Mouse (Mus musculus) left cerebral cortex, postnatal 14 days (tissue): ENCODE data around the gene Rtf2. TPM values are rescaled to one million over a fixed set of nuclear protein-coding genes. Genes with fewer than 3 reads are reported as not detected.

ENCODE experiments used
- DNase-seq, 2 experiments: peaks; one replicate each; pipeline ENCODE4 v3.0.0; 2021 to 2022; ENCODE audit warnings: low spot score in 2 of 2, mixed read lengths in 1 of 2
- intact Hi-C: fragments of 180-260 bp; cut with DNase I; formaldehyde crosslinking; loops from one replicate; pipeline ENCODE4 v1.15.1; 2025
- total RNA-seq, 2 experiments: library from RNA; stranded (reverse); gene quantifications; 2 replicates each; pipeline ENCODE4 v1.2.3; 2021

Gene Rtf2
- total RNA-seq, 2 experiments from 2014 or later: 67.1 to 69.8 TPM

DNA sequence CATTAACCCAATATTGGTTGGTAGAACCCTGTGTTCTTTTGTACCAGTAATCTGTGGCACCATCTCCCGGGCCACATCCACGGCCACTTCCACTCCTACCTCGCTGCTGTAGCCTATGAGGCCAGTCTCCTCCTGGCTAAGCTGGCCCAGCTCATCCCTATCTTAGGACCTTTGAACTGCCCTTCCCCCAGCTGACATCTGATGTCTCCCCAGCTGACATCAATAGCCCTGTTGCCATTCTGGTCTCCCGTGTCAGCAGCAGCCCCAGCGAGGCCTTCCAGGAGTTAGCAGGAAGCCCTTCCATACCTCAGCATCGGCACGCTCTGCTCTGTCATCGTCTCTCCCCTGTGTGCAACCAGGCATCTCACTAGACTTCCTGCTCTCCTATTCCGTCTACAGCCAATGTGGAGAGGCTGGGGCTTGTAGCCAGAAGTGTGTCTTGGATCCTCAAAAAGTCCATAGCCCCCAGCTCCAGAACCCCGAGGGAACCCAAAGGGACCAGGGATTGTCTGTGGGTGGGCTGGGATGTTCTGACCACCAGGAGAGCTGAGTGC is 36.4 kb downstream of the Rtf2 start:
- no peak for DNase-seq
- intact Hi-C loops: loop anchor here (2.0 to 10.0 kb wide), 4 partner anchors 298 to 606 kb away; no protein-coding TSS in a partner anchor

DNA sequence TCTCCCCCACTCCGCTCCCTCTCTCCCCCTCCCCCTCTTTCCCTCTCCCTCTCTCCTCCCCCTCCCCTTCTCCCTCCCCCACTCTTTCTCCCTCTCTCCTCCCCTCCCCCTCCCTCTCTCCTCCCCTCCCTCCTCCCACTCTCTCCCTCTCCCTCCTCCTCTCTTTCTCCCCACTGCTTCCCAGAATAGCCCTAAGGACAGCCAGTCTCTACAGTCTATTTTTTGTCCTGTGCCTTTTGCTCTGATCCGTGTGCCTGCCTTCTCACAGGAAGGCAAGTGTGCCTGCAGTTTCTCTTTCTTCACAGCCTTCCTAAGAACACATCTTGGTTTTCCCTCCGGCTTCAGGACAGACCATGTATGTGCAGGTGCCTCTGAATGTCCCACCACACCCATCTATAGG is 37.0 kb downstream of the Rtf2 start:
- intact Hi-C loops: loop anchor here (2.0 to 10.0 kb wide), 4 partner anchors 297 to 605 kb away; no protein-coding TSS in a partner anchor
- DNase-seq: no peak

DNA sequence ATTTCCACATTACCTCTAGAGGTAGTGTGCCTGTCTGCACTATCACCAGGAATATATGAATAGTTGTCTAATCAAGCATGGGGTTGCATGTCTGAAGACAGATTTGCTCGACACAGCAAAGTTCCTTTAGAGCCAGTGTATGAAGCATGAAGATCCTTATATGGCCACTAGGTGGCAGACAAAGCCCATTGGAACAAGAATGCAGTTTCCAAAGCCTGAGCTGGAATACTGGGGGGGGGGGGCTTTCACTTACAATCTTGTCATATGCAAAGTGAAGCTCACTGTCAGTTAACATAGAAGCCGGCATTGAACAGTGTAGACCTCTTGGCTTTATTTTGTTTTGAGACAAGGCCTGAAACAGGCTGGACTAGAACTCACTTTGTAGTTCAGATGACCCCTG is 37.5 kb downstream of the Rtf2 start:
- peak; percentile 79 to 82 for DNase-seq
- intact Hi-C loops: loop anchor here (2.0 to 10.0 kb wide), 4 partner anchors 297 to 604 kb away; no protein-coding TSS in a partner anchor

DNA sequence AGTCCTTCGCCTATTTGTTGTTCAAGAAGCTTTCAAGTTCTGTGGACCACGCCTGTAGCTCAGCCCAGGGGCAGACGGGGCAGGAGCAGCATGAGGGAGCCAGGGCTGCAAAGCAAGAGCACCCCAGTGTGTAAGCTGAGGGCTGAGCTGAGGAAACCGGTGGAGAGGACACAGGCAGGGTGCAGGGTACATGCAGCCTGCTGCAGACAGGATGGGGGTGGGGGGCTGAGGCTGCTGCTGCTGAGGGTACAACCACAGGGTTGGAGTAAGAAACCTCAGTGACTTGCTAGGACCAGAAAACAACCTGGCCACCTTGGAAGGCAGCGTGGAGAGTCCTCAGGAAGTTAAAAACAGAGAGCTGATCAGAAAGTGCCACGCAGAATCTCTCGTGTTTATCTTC is 39.9 kb downstream of the Rtf2 start:
- intact Hi-C loops: loop anchor here (10.0 kb wide), 1 partner anchor 275 kb away; no protein-coding TSS in a partner anchor

DNA sequence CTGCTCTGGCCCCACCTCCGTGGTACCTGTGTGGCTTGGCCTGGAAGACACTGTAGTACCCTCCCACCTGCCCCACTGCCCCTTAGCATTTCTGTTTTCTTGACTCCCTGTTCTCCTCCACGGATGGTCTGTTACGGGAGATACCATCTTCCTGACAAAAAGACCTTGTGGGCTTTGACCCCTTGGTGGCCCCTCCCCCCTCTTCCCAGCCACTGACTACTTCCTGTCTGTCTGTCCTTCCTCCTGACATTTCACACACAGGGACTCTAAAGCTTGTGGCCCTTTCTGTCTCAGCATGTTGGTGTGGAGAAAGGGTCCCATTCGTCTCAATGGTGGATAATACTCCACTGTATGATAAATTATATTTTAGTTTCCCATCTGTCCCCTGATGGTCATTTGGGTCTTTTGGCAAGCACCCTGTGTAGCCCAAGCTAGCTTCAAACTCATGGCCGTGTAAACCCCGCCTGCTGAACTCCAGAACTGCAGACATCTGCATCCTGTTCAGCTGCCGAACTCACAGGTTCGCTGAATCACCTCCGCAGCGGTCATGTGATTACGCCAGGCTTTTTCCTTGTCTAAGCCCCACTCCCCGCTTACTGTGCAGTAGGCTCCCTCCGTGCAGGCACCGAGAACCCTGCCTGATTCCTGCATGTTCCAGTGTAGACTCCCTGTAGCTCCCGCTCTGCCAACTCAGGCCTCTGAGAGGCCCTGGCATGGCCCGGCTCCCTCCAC is 41.5 kb downstream of the Rtf2 start:
- DNase-seq: no peak
- intact Hi-C loops: loop anchor here (10.0 kb wide), 1 partner anchor 273 kb away; no protein-coding TSS in a partner anchor

More for the DNA sequence above, 39.9 kb downstream of the Rtf2 start:
- no peak for DNase-seq

DNA sequence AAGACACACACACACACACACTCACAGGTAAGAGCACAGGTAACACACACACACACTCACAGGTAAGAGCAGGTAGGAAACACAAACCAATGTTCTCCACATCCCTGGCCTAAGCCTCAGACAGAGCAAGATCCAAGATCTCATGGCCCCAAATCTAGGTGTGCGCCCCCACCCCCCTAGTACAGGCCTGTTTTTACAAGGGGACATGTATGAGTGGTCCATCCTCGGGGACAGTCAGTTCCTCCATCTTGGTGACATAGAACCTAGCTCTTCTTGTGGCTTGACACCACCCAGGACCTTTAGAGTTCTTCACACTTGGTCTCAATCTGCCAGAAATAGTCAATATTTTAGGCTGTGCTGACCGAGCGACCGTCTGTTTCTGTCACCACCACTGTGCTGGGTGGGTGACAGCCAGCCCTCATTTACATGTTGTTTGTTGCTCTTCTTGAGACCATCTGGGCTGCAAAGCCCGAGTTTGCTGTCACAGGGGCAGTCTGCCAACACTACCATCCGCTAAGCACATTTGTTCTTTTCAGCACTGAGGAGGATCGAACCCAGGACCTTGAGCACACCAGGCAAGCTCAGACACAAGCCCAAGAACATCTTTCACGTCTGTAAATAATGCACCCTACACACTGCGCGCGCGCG is 43.5 kb downstream of the Rtf2 start:
- peak in 1 of 2 experiments; percentile 46 for DNase-seq
- intact Hi-C loops: loop anchor here (10.0 kb wide), 1 partner anchor 271 kb away; no protein-coding TSS in a partner anchor

DNA sequence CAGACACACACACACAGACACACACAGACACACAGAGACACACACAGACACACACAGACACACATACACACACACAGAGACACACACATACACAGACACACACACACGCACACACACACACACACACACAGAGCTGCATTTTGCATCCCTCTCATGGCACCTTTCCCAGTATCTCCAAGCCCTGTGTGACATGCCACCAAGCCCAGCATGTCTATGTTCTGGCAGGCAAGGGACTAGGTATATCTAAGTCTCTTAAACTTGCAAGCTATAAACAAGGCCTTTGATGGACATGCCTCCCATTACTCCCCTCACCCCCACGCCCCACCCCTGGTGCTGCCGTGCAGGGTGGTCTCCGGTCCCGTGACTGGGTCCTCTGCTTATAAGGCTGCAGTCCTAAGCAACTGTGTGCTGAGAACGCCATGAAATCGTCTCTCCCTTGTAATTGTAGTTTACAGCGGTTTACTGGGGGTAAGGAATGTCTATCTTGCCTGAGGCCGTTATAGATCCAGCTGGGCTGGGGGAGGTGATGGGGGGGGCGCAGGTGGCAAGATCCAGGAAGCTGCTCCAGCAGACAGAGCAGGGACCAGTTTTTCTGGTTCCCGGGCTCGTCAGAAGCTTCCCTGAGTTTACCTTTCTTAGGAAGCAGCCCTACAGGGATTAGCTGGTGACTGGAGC is 44.5 kb downstream of the Rtf2 start:
- intact Hi-C loops: loop anchor here (10.0 kb wide), 1 partner anchor 270 kb away; no protein-coding TSS in a partner anchor
- DNase-seq: no peak

DNA sequence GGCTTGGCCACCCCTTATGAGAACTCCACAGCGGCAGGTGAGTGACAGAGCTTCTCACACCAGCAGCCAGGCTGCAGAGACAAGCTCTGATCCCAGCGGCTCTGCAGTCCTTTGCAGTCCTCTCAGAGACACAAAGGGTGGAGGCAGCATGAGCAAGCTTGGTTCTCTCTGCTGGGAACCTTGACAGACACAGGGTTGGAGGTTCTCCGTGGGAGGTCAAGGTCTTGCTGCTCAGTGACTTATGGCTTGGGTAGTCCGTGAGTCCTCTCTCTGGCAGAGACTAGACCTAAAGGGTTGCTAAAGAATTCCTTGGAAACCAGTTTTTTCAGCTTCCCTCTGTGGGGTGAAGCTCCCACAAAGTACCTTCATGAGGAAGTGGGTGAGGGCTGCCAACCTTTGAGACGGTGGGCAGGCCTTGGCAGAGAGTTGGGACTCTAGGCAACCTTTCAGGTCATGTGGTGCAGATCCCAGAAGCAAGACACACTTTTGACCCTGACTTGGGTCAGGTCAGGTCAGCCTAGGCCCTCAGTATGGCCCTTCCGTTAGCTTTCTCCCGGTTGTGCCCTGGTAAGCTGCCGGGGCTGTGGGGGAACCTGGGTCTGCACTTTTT is 56.5 kb downstream of the Rtf2 start:
- intact Hi-C loops: no loop called here
- DNase-seq: no peak

DNA sequence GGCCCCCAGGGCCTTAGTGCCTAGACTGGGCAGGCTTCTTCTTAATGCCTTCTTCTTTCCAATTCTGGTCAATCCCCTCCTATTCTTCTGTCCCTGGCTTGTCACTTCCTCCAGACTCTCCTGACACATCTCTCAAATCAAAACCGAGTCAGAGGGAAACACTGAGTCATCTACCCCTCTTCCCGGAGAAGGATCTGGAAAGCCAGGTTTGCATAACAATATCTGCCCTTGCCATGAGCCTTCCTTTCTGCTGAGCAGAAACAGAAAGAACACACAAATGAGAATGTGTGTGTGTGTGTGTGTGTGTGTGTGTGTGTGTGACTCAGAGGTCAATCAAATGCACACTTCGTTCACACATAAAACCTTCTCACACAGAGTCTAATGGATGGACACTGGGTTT is 58.5 kb downstream of the Rtf2 start:
- intact Hi-C loops: no loop called here
- DNase-seq: no peak

DNA sequence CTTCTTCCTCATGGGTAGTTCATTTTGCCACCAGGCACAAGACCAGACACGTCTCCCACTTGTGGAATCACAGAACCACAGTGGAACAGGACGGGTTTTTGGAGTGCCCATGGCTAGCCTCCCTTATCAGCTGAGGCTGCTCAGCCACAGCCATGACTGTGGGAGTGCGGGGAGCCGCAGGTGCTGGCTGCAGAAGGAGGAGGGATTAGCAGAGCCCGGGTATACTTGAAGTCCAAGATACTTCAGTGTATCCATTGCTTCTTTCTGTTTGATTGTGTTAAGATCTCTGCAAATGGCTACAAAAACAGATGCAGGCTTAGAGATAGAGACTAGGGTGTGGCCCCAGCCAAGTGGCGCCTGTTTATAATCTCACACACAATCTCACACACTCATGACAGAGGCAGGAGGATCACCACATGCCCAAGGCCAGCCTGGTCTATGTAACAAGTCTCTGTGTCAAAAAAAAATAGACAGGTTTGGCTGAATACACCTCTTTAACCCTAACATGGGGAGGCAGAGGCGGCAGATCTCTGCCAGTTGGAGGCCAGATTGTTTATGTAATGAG is 60.5 kb downstream of the Rtf2 start:
- intact Hi-C loops: loop anchor here (5.0 kb wide), 1 partner anchor 279 kb away; no protein-coding TSS in a partner anchor
- DNase-seq: no peak

DNA sequence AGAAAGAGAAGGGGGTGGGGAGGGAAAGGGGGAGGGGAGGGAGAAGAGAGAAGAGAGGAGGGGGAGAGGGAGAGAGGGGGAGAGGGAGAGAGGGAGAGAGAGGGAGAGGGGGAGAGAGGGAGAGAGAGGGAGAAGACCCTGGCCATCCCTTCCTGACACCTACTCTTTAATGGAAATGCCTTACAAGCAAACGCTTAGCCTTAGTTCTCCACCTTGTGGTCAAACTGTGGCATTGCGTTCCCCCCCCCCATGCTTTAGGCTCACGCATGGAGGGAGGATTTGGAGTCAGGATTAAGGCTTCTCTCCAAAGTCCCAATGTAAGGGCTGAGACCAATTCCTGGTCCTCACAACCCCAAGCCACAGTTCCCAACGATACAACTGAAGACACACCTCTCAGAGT is 61.0 kb downstream of the Rtf2 start:
- intact Hi-C loops: loop anchor here (5.0 kb wide), 1 partner anchor 279 kb away; no protein-coding TSS in a partner anchor
- DNase-seq: no peak

DNA sequence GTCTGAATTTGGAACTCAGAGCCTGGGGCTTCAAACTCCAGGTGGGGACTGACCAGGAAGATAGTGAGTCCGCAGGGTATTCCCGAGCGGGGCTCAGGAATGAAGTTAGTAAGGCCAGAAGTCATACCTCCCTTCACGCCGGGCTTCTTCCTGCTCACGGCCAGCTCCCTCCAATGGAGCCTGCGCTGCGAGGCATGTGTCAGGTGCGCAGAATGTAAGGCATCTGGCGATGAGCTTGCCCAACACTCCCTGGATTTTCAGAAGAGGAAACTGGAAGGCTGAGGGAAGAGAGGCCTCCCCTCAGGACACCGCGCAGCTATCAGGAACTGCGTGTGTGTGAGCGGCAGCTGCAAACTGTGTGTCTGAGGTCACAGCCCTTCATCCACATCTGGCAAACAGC is 61.8 kb downstream of the Rtf2 start:
- no peak for DNase-seq
- intact Hi-C loops: loop anchor here (5.0 kb wide), 1 partner anchor 280 kb away; no protein-coding TSS in a partner anchor

DNA sequence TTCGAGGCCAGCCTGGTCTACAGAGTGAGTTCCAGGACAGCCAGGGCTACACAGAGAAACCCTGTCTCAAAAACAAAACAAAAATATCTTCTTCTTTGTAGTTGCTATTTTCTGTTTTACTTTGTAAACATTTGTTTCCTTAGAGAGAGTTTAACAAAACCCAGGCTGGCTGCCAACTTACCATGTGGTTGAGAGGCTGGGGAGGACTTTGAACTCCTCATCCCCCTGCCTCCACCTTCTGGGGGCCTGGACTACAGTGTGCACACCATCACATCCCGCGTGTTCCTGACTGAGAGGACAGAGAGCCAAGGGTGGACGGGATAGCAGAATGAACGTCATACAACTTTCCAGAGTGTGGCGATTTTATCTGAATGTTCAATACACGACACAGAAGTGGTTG is 65.8 kb downstream of the Rtf2 start:
- DNase-seq: no peak
- intact Hi-C loops: no loop called here

DNA sequence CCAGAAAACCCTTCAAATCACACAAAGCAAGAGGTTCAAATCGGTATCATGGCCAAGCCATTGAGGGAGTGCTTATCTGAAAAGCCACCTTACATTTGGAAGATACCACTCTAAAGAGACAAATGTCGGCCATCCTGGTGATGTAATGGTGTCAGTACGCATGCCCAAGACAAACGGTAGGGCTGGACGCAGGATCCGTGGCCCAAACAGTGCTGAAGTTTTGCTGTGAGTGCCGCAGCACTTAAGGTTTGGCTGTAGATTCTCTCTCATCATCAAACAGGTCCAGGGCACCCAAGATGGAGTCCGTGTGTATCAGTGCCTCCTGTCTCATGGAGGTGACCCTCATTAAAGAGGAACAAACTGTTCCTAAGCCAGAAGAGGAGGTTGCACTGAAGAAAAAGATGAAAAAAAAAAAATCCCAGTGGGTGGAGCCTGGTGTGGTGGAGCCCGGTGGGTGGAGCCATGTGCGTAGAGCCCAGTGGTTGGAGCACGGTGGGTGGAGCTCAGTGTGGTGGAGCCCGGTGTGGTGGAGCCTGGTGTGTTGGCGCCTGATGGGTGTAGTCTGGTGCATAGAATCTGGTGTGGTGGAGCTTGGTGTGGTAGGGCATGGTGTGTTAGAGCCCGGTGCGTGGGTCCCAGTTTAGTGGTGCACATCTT is 69.8 kb downstream of the Rtf2 start:
- DNase-seq: no peak
- intact Hi-C loops: no loop called here

DNA sequence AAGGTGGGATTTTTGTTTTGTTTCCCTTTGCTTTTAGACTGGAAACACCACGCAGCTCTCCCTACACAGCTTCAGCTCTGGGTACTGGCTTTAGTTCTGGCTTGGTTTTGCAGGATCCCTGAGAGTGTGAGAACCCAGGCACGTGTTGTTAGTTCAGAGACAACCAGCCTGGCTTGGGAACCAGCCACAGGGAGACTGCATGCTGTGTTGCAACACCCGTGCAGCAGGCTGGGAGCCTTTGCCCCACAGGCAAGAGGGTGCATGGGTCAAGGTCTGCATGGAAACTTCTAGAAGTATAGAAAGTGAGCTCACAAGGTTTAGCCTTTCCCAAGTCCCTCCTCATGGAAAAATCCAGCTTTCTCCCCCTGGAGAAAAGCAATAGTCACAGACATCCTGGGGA is 70.5 kb downstream of the Rtf2 start:
- DNase-seq: no peak
- intact Hi-C loops: no loop called here

DNA sequence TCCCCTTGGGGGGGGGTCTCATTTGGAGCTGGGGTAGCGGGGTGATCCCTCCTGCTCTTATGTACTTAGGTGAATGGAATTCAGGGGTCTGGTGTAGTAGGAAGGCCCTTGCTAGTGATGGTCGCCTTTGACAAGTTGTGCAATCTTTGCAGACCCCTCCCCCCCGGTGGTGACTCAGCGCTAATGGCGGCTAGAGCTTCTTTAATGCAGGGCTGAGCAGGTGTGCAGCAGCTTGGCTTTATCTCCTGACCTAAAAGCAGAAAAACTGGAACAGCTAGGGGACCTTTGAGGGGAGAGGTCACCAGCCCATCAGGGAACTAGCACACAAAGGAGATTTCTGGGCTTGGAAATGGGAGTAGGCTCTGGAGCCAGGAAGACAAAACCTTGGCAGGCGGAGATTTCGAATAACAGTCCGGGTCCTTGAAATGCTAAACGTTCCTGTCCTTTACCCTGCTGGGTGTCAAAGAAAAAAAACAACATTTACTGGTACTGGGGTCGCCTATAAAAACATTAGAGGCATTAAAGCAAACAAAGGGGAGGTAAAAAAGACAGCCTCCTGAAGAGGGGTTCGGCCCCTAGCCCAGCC is 76.1 kb downstream of the Rtf2 start:
- intact Hi-C loops: no loop called here
- no peak for DNase-seq
